Mouse (Mus musculus): Measurements from ENCODE around the gene Ubl7.
A peak's percentile ranks its signal among the peaks of the same experiment; 100 is the strongest.

DNA sequence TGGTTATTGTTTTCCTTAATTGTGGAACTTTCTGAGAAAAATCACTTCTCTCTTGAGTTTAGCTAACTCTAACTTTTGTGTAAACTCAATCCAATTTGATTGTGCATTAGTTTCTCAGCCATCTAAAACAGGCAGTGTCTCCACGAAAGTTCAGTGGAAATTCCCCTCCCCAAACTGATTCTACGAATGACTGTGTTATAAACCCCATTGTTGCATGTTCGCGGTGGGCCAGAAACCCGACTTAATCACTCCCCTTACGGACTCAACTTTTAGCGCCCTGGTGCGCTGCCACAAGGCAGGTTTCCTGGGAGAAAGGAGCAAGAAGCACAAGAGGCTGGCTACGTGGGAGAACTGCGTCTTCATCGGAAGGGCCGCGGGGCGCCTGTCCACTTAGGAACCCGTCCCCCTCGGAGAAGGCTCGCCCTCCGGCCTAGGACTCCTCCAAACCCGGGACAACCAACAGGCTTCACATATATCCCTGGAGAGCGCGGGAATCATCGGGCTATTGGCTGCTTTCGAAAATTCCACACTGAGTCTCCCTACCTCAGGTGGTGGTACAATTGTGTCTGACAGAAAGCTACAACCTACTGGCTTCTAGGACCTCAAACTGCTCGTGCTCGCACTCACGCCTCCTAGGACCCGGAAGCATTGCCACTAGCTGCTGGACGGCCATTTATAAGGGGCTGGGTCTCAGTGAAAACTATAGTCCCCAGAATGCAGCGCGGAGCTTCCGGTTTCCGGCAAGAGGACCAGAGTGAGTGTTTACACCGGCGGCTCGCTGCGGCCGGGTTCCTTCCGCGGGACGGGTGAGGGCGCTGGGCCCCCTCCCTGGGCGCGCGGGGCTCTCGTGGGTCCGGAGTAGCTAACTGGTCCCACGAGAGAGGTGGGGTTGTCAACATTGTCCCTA lies at the start of gene Ubl7:
- peak; percentile 89 for TF ChIP-seq HCFC1 (IDR thresholded peaks at IDR 0.05; ENCODE audit: borderline replicate concordance, insufficient read depth, low read length)
- no peak for TF ChIP-seq CHD2 (IDR thresholded peaks at IDR 0.05; ENCODE audit: low read depth, low read length)
- TF ChIP-seq ZNF384 (IDR thresholded peaks at IDR 0.05; ENCODE audit: low read depth, low read length), result no peak
- no peak for TF ChIP-seq MAFK (IDR thresholded peaks at IDR 0.05; ENCODE audit: insufficient read depth, low read depth, low read length)
